Mouse (Mus musculus) spleen, postnatal 14 days (tissue): Measurements from ENCODE around the gene Pbxip1.

Experiments used
- DNase-seq, 2 experiments: peaks; one replicate each; pipeline ENCODE4 v3.0.0; 2021 to 2022; ENCODE audit warnings: low spot score in 2 of 2

Gene Pbxip1

DNA sequence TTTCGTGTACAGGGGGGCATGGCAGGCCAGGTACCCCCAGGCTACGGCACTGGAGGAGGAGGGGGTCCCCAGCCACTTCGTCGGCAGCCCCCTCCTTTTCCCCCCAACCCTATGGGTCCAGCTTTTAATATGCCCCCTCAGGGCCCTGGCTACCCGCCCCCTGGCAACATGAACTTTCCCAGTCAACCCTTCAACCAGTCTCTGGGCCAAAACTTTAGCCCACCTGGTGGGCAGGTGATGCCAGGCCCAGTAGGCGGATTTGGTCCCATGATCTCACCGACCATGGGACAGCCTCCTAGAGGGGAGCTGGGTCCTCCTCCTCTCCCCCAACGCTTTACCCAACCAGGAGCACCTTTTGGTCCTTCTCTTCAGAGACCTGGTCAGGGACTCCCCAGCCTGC lies 3.9 kb upstream of the Pbxip1 start:
- DNase-seq, result no peak

- DNase-seq, result no peak
These were observed 2.0 kb upstream of the Pbxip1 start for GRCm38 (mm10) chr3:89434532-89434931.

DNA sequence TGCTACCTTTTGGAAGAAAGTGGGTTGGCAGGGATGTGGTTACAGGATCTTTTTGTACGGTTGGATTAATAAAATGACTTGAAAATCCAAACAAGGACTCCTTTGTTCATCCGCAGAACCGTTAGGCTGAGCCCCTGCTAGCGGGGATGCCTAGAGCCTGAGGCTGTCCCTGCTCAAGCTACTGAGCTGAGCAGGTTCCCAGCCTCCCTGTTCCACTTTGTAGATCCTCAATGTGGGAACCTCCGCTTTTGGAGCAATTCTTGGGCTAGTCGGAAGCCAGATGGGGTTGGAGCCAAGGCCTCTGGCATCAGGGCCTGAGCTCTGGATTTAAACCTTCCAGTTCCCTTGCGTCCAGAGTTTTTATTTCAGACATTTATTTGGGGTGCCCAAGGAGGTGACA lies 1.5 kb upstream of the Pbxip1 start:
- DNase-seq, result no peak

DNA sequence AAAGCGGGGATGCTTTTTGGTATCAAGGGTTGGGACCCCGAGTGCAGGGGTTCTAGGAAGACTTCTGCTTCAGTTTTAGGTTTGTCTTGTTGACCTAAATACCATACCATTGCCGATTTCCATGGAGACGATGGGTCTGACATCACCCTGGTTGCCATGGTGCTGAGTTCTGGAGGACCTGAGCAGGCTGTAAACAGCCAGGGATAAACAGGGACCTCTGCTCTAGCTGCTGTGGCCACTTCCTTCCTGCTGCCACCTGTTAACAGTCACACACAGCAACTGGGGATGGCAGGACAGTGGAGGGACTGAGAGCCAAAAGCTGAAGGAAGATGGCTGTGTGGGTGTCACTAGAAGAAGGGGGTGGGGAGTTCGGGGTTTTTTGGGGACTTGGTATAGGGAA lies 763 bp downstream of the Pbxip1 start:
- no peak for DNase-seq

DNA sequence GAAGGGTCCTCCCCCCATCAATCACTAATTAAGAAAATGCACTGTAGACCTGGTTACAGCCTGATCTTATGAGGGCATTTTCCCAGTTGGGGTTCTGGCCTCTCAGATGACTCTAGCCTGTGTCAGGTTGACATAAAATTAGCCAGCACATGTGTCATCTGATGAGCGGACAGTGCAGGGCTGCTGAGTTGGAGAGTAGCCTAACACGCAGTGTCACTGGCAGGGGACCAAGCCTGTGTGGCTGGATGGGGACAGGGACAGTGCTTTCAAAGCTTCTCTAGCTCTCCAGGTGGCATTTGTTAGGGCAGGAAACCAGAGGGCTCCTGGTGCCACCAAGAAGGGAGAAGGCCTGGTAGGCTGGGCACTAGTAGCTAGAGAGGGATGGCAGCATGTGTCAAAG lies 4.2 kb downstream of the Pbxip1 start:
- DNase-seq, result no peak

- DNase-seq, result no peak
These were observed 12.4 kb downstream of the Pbxip1 start for GRCm38 (mm10) chr3:89448720-89449537.

- DNase-seq, result peak; percentile 54 to 75
These were observed 13.0 kb downstream of the Pbxip1 start for GRCm38 (mm10) chr3:89449541-89449940.

GRCm38 (mm10) chr3:89451916-89452315 lies 15.4 kb downstream of the Pbxip1 start:
- DNase-seq, result no peak

DNA sequence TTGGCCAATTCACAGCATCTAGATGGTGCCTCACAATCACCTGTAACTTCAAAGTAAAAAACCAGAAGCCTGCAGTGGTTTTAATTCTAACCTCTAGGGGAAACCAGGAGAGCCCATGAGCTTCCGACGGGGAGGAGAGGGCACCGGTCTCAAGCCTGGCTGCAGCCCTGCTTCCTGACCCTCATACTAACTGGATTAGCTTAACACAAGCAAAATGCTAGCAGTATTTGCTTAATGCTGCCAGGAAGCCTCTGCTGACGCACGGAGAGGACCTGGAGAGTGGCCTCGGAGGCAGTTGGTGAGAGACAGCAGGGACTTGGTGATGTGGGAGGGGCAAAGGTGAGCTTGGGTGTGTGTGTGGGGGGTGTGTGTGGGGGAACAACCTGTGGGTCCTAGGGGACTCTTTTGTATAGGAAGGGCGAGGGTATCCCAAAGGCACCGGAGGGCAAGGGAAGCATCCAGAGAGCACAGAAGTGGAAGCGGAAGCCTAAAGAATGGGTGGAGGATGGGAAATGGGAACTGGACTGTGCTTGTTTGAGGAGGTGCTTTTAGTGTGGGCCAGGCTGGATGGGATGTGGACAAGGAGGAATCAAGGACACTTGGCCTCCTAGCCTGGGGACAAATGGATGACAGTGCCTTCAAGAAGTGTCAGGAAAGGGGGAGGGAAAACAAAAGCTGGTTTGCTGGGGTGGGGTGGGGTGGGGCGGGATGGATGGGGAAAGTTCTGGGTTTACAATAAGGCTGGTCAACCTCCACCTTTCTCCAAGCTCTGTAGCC lies 18.1 kb downstream of the Pbxip1 start, which contains the start of gene Pmvk:
TSS of gene Pmvk (plus strand) at position 141 of the 777 bp plus-strand sequence.
- DNase-seq, result no peak

- no peak for DNase-seq
These were observed 19.3 kb downstream of the Pbxip1 start for GRCm38 (mm10) chr3:89455786-89456285.

GRCm38 (mm10) chr3:89456726-89457665 lies 20.5 kb downstream of the Pbxip1 start:
- DNase-seq, result peak; percentile 64 to 77

- peak in 1 of 2 experiments; percentile 19 for DNase-seq
These were observed 22.0 kb downstream of the Pbxip1 start for GRCm38 (mm10) chr3:89458372-89458964.

- DNase-seq, result peak; percentile 90 to 94
These were observed 22.7 kb downstream of the Pbxip1 start for GRCm38 (mm10) chr3:89458965-89459807.

DNA sequence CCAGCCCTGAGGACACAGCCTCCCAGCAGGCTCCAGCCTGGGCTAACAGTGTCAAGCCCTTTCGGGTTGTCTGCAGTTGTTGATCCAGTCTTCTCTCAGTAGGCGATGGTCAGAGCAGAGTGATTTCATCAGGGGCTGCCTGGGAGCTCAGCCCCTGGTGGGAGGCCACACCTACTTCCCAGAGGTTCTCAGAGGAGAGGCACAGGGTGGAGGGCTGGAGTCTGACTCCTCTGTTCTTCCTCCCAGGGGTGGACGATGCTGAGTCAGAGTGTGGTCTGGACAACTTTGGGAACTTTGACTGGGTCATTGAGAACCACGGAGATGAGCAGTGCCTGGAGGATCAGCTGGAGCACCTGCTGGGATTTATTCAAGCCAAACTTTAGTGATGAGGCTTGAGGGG lies 31.8 kb downstream of the Pbxip1 start:
- DNase-seq, result no peak

GRCm38 (mm10) chr3:89472280-89472679 lies 35.8 kb downstream of the Pbxip1 start:
- no peak for DNase-seq

- DNase-seq, result no peak
These were observed 37.3 kb downstream of the Pbxip1 start for GRCm38 (mm10) chr3:89473838-89474237.

- no peak for DNase-seq
These were observed 42.5 kb downstream of the Pbxip1 start for GRCm38 (mm10) chr3:89479055-89479454.

DNA sequence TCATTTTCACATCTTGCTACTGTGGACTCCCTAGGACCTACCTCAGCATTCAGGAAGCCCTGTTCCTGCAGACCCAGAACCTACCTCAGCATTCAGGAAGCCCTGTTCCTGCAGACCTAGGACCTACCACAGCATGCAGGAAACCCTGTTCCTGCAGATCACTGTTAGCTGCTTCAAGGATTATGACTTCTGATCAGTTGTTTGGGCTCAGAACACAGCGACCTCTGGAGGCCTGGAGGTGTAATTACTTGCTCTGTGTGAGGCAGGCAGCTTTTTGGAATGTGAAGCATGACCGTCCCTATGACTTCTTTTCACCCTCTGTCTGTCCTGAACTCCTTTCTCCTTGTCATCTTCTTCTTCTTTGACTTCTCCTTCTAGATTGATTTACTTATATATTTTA lies 45.0 kb downstream of the Pbxip1 start:
- peak in 1 of 2 experiments; percentile 31 for DNase-seq

- no peak for DNase-seq
These were observed 45.7 kb downstream of the Pbxip1 start for GRCm38 (mm10) chr3:89482249-89482648.
